Mouse (Mus musculus) neural tube, embryonic 13.5 days (tissue): ENCODE results near the gene Hspa1l. TPM values are rescaled to one million over a fixed set of nuclear protein-coding genes. Genes with fewer than 3 reads are reported as not detected.
A peak's percentile ranks its signal among the peaks of the same experiment; 100 is the strongest.

Experiments
- ATAC-seq: fragments of 200-750 bp; cut with Nextera tagmentation; 2 replicates; pipeline ENCODE4 v1.8.0; 2017; ENCODE audit warnings: low read depth, mild to moderate bottlenecking, moderate TSS enrichment, moderate library complexity
- H3K27ac ChIP-seq: fragments of 300-500 bp; sonication (generic); replicated peaks from 2 replicates; pipeline ENCODE4 v1.5.1; 2015; ENCODE audit warnings: moderate library complexity, mild to moderate bottlenecking, inconsistent platforms
- H3K27me3 ChIP-seq: fragments of 300-500 bp; sonication (generic); 2 replicates; pipeline ENCODE4 v1.6.1; 2015; ENCODE audit warnings: mild to moderate bottlenecking, inconsistent platforms
- H3K36me3 ChIP-seq: fragments of 300-500 bp; sonication (generic); 2 replicates; pipeline ENCODE4 v1.6.1; 2015; ENCODE audit warnings: mild to moderate bottlenecking, inconsistent platforms
- H3K4me1 ChIP-seq: fragments of 300-500 bp; sonication (generic); replicated peaks from 2 replicates; pipeline ENCODE4 v1.6.1; 2015; ENCODE audit warnings: inconsistent platforms
- H3K4me2 ChIP-seq: fragments of 300-500 bp; sonication (generic); 2 replicates; pipeline ENCODE4 v1.6.1; 2015; ENCODE audit warnings: inconsistent platforms, mild to moderate bottlenecking, moderate library complexity
- H3K4me3 ChIP-seq: fragments of 300-500 bp; sonication (generic); 2 replicates; pipeline ENCODE4 v1.5.1; 2015; ENCODE audit warnings: mild to moderate bottlenecking, inconsistent platforms
- H3K9ac ChIP-seq: fragments of 300-500 bp; sonication (generic); 2 replicates; pipeline ENCODE4 v1.6.1; 2015; ENCODE audit warnings: moderate library complexity, mild to moderate bottlenecking, inconsistent platforms
- H3K9me3 ChIP-seq: fragments of 300-500 bp; sonication (generic); 2 replicates; pipeline ENCODE4 v1.6.1; 2016; ENCODE audit warnings: inconsistent platforms
- WGBS: fragments of 180-500 bp; shearing (Covaris S2); methylation state at CpG from one replicate; pipeline ENCODE4 v1.1.7; 2015; 5-methylcytosine and 5-hydroxymethylcytosine counted together
- polyA plus RNA-seq: library from polyadenylated mRNA; unstranded; fragments of >200 nt; fragmentation: Nextera tagmentation; extraction: Ambion mirVana; gene quantifications from 2 replicates; pipeline ENCODE4 v1.2.1, GENCODE M21; 2015

The Hspa1l gene
- polyA plus RNA-seq, 1 experiment from 2014 or later: 1.5 TPM

DNA sequence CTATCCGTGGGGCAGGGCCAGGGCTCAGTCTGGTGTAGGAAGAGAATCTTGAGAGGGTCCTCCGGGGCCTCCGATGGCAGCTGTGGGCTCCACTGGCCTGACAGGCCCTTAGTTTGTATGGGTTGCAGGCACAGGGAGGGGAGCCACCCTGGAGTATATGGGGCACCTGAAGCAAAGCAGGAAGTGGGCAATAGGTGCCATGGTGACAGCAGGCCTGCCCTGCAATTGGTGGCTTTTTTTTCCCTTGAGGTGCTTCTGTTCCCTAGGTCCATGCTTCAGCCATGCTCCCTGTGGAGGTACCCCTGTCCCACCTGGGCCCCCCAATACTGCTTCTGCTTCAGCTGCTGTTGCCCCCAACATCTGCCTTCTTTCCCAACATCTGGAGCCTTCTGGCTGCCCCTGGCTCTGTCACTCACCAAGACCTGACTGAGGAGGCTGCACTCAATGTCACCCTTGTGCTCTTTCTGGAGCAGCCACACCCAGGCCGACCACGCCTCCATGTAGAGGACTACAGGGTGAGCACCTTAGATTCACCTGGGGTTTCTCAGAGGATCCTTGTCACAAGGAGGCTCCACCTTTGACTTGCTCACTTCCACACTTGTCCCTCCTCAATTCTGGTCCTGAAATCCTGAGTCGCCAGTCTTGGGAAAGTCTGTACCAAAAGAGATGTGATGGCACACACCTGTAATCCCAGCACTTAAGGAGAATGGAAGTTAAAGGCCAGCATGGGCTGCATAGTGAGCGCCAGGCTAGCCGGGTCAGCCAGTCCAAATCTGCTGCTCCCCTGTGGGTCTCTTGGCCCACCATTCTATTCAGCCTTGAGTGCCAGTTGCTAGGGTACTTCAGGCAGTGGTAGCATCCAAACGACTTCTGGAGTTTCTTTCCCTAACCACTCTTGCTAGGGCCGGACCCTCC lies 44.5 kb downstream of the Hspa1l start:
- Histone ChIP-seq H3K36me3 (peaks cover 57% of the 10 kb centered on the region), H3K4me1 (peaks cover 21% of the 10 kb centered on the region), H3K27me3 (no peaks in the 10 kb centered on the region), H3K4me3 (no peak overlapping the region), H3K9ac (no peak overlapping the region), H3K27ac (no peak overlapping the region), H3K4me2 (no peak overlapping the region), H3K9me3 (no peaks in the 10 kb centered on the region)
- ATAC-seq: no peak
- 80% methylated on average over 10 of the region's 10 CpGs for WGBS

- peaks cover 51% of the 10 kb centered on the region for H3K36me3 ChIP-seq
- ATAC-seq: no peak
- no peak overlapping the region for H3K4me3 ChIP-seq
- 75% methylated on average over 14 of the region's 14 CpGs for WGBS
- peaks cover 21% of the 10 kb centered on the region for H3K4me1 ChIP-seq
- no peak overlapping the region for H3K9ac ChIP-seq
- no peak overlapping the region for H3K4me2 ChIP-seq
- no peak overlapping the region for H3K27ac ChIP-seq
- H3K9me3 ChIP-seq: no peaks in the 10 kb centered on the region
- H3K27me3 ChIP-seq: no peaks in the 10 kb centered on the region
Measured at GRCm38 (mm10) chr17:35017706-35018030, 45.2 kb downstream of the Hspa1l start.

- ATAC-seq: no peak
- H3K27me3 ChIP-seq: no peaks in the 10 kb centered on the region
- 82% methylated on average over 3 of the region's 3 CpGs for WGBS
- no peak overlapping the region for H3K27ac ChIP-seq
- H3K9ac ChIP-seq: no peak overlapping the region
- H3K4me3 ChIP-seq: no peak overlapping the region
- no peaks in the 10 kb centered on the region for H3K9me3 ChIP-seq
- H3K4me2 ChIP-seq: no peak overlapping the region
- peaks cover 21% of the 10 kb centered on the region for H3K4me1 ChIP-seq
- H3K36me3 ChIP-seq: peaks cover 46% of the 10 kb centered on the region
Measured at GRCm38 (mm10) chr17:35018171-35018570, 45.7 kb downstream of the Hspa1l start.

DNA sequence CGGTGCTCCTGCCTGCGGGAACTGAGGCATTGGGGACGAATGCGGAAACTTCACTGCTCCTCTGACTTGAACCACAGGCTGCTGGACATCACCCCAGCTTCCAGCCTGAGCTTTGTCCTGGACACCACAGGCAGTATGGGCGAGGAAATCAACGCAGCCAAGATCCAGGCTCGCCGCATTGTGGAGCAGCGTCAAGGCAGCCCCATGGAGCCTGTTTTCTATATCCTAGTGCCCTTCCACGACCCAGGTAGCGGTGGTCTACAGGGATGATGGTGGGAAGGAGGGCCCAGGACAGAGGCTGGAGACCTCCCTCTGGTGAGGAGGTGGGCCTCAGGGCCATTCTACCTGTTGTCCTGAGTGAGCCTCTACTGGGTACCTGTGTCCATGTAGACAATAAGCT lies 47.4 kb downstream of the Hspa1l start:
- no peak for ATAC-seq
- WGBS: 75% methylated on average over 11 of the region's 11 CpGs

GRCm38 (mm10) chr17:35020551-35020950 lies 48.0 kb downstream of the Hspa1l start:
- no peak overlapping the region for H3K27ac ChIP-seq
- H3K9me3 ChIP-seq: no peaks in the 10 kb centered on the region
- ATAC-seq: no peak
- WGBS: 93% methylated on average over 8 of the region's 8 CpGs
- peaks cover 22% of the 10 kb centered on the region for H3K36me3 ChIP-seq
- no peaks in the 10 kb centered on the region for H3K27me3 ChIP-seq
- no peak overlapping the region for H3K4me2 ChIP-seq
- no peak overlapping the region for H3K9ac ChIP-seq
- H3K4me3 ChIP-seq: no peak overlapping the region
- H3K4me1 ChIP-seq: peaks cover 21% of the 10 kb centered on the region

More for the DNA sequence above, 47.4 kb downstream of the Hspa1l start:
- Histone ChIP-seq H3K4me1 (peaks cover 21% of the 10 kb centered on the region), H3K27ac (no peak overlapping the region), H3K36me3 (peaks cover 29% of the 10 kb centered on the region), H3K9ac (no peak overlapping the region), H3K4me3 (no peak overlapping the region), H3K9me3 (no peaks in the 10 kb centered on the region), H3K4me2 (no peak overlapping the region), H3K27me3 (no peaks in the 10 kb centered on the region)

GRCm38 (mm10) chr17:35021163-35021808 lies 48.8 kb downstream of the Hspa1l start:
- no peak overlapping the region; the same call in 1 of the 2 replicates for H3K27ac ChIP-seq
- H3K36me3 ChIP-seq: peaks cover 15% of the 10 kb centered on the region
- H3K4me3 ChIP-seq: no peak overlapping the region
- ATAC-seq: 0 out of 2 replicates have a peak, but pooled peaks have one; percentile 52
- H3K4me2 ChIP-seq: peak overlapping the region; percentile 25
- H3K4me1 ChIP-seq: peaks cover 23% of the 10 kb centered on the region
- WGBS: 10% methylated on average over 17 of the region's 17 CpGs
- H3K9ac ChIP-seq: peak overlapping the region; percentile 41
- no peaks in the 10 kb centered on the region for H3K27me3 ChIP-seq
- no peaks in the 10 kb centered on the region for H3K9me3 ChIP-seq

DNA sequence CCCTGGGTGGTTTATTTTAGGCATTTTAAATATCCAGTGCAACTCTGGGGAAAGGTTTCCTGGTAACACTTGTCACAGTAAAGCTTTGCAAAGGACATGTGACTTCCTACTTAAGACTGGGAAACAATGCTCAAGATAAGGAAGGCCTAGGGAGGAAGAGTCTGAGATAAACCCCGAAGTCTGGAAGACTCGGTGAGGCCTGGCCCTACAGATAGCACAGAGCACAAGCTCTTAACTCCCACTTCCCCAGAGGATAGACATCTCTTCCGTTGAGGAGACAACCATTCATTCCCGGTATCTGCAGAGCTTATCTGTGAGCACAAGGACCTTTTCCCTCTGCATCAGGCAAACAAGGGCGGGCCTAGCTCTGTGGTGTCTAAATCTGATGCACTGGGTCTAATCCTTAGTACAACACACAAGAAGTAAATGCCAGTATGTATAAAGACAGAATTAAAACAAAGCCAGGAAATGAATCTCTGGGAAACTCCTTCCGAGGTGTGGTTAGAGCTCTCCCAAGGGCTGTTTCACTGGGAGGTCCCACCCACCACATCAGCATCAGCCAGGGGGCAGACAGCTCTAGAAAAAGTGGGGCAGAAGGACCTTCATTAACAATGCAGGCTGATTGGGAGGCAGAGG lies 49.5 kb downstream of the Hspa1l start:
- 67% methylated on average over 6 of the region's 6 CpGs for WGBS
- ATAC-seq: no peak

GRCm38 (mm10) chr17:35022541-35023060 lies 50.1 kb downstream of the Hspa1l start:
- H3K27me3 ChIP-seq: no peaks in the 10 kb centered on the region
- H3K36me3 ChIP-seq: 0 out of 2 replicates have a peak, but pooled peaks cover 4% of the 10 kb centered on the region
- H3K4me2 ChIP-seq: no peak overlapping the region
- ATAC-seq: no peak
- no peaks in the 10 kb centered on the region for H3K9me3 ChIP-seq
- no peak overlapping the region for H3K4me3 ChIP-seq
- H3K4me1 ChIP-seq: peaks cover 26% of the 10 kb centered on the region
- no peak overlapping the region for H3K9ac ChIP-seq
- WGBS: 95% methylated on average over 8 of the region's 8 CpGs
- H3K27ac ChIP-seq: no peak overlapping the region

More for the DNA sequence above, 49.5 kb downstream of the Hspa1l start:
- Histone ChIP-seq H3K27me3 (no peaks in the 10 kb centered on the region), H3K36me3 (0 out of 2 replicates have a peak, but pooled peaks cover 10% of the 10 kb centered on the region), H3K4me3 (no peak overlapping the region), H3K4me2 (no peak overlapping the region), H3K9ac (no peak overlapping the region; the same call in 1 of the 2 replicates), H3K4me1 (peaks cover 20% of the 10 kb centered on the region), H3K9me3 (no peaks in the 10 kb centered on the region), H3K27ac (no peak overlapping the region; the same call in 1 of the 2 replicates)

DNA sequence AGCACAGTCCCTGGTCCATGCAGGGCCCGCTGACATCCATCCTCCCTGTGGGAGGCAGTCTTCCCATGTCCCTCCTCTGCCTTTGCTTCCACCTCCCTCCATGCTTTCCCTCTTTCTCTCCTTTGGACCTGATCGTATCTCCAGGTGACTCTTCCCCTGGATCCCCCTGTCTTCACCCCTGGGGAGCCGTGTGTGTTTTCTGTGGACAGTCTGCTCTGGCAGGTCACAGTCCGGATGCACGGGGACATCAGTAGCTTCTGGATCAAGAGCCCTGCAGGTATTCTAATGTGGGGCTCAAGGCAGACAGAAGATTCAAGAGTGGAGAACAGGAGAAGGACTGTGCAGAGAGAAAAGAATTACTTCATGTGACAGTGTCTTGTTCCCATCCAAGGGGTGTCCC lies 50.7 kb downstream of the Hspa1l start:
- Histone ChIP-seq H3K27me3 (no peaks in the 10 kb centered on the region), H3K9ac (no peak overlapping the region), H3K36me3 (no peaks in the 10 kb centered on the region), H3K4me2 (no peak overlapping the region), H3K4me1 (peaks cover 31% of the 10 kb centered on the region), H3K27ac (no peak overlapping the region), H3K4me3 (no peak overlapping the region), H3K9me3 (no peaks in the 10 kb centered on the region)
- no peak for ATAC-seq
- 88% methylated on average over 5 of the region's 5 CpGs for WGBS

DNA sequence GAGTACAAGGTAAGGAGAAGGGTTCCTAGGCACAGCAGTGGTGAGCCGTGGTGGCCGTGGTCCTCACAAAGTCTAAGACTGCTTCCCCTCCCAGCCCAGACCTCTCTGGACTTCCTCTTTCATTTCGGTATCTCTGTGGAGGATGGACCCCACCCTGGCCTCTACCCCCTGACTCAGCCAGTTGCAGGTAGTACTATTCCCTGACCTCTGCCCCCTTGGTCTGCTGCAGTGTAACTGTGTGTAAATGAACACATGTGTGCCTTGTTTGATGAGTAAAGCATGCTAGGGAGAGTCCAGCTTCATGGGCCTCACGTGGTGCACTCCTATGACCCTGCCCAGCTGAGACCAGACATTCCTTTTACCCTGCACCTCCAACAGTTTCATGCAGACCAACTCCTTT lies 51.3 kb downstream of the Hspa1l start:
- H3K36me3 ChIP-seq: no peaks in the 10 kb centered on the region
- peaks cover 35% of the 10 kb centered on the region for H3K4me1 ChIP-seq
- no peaks in the 10 kb centered on the region for H3K9me3 ChIP-seq
- ATAC-seq: no peak
- 75% methylated on average over 4 of the region's 4 CpGs for WGBS
- H3K4me3 ChIP-seq: no peak overlapping the region
- H3K9ac ChIP-seq: no peak overlapping the region
- H3K4me2 ChIP-seq: no peak overlapping the region
- H3K27ac ChIP-seq: no peak overlapping the region
- no peaks in the 10 kb centered on the region for H3K27me3 ChIP-seq

GRCm38 (mm10) chr17:35024261-35024660 lies 51.8 kb downstream of the Hspa1l start:
- H3K9me3 ChIP-seq: no peaks in the 10 kb centered on the region
- peaks cover 38% of the 10 kb centered on the region for H3K4me1 ChIP-seq
- H3K4me3 ChIP-seq: no peak overlapping the region
- no peaks in the 10 kb centered on the region for H3K36me3 ChIP-seq
- H3K9ac ChIP-seq: 0 out of 2 replicates have a peak overlapping the region, but pooled peaks have one; percentile 5
- no peaks in the 10 kb centered on the region for H3K27me3 ChIP-seq
- no peak for ATAC-seq
- 85% methylated on average over 13 of the region's 13 CpGs for WGBS
- H3K27ac ChIP-seq: no peak overlapping the region
- H3K4me2 ChIP-seq: no peak overlapping the region
